Mouse (Mus musculus): ENCODE results near the gene Tas1r1.

Tas1r1 gene

GRCm38 (mm10) chr4:151986650-151987049, 51.7 kb downstream of the Tas1r1 start:
- DNase-seq = no peak

GRCm38 (mm10) chr4:151985886-151986285, 52.5 kb downstream of the Tas1r1 start:
- DNase-seq = peak; percentile 62 to 70

- peak in 1 of 2 experiments; percentile 57 for DNase-seq
Measured at GRCm38 (mm10) chr4:151983560-151983959, 54.8 kb downstream of the Tas1r1 start.

- DNase-seq = no peak
Measured at GRCm38 (mm10) chr4:151983043-151983442, 55.3 kb downstream of the Tas1r1 start.

DNA sequence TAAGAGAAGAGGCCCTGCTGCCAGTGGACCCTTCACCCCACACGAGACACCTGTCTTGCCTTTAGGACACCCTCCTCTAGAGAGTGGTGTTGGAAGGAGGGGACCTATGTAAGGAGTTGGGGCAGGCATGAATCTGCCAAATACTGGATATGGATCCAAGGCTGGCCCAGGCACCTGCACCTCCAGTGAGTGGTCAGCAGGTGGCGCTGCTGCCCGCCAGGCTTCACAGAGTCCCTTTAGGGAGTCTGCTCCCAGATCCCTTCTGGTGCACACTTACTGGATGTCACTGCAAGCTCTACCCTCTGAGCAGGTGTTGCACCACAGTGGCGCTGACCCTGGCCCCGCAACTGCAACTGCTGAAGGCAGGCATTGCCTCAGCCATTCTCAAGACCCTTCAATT, 57.0 kb downstream of the Tas1r1 start:
- DNase-seq = peak; percentile 90

DNA sequence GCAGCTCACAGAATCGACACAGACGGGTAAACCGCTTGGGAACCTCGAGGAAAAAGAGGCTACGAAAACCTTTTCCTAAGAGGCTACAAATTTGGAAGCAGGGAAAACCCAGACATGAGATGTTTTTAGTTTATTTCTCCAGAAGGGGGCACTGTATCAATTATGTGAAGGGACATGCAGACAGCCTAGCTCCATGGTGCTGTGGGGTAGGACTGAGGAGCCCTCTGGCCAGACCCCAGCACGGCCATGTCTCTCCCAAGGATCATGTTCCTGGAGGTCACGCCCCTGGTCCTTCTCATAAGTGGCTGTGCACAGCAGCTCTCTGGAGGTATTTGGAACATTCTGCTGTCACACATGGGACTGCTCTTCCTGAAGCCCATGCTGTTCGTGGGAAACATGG, 57.7 kb downstream of the Tas1r1 start:
- DNase-seq = peak in 1 of 2 experiments; percentile 35
